Mouse (Mus musculus): Measurements from ENCODE around the gene Mynn.

- TF ChIP-seq CTCF (IDR thresholded peaks at IDR 0.05; ENCODE audit: low read depth, low read length) (no peak), POLR2A (IDR thresholded peaks at IDR 0.05; ENCODE audit: insufficient read depth, low read length) (no peak)
These were observed 31.8 kb downstream of the Mynn start for GRCm38 (mm10) chr3:30633681-30634080.

Measured in ES-Bruce4 (cell line).